Mouse (Mus musculus): ENCODE results near the gene Ptprt. TPM values are rescaled to one million over a fixed set of nuclear protein-coding genes. Genes with fewer than 3 reads are reported as not detected.

The Ptprt gene
- total and polyA plus RNA-seq, 3 experiments = 0.02 to 0.36 (median 0.08) TPM

DNA sequence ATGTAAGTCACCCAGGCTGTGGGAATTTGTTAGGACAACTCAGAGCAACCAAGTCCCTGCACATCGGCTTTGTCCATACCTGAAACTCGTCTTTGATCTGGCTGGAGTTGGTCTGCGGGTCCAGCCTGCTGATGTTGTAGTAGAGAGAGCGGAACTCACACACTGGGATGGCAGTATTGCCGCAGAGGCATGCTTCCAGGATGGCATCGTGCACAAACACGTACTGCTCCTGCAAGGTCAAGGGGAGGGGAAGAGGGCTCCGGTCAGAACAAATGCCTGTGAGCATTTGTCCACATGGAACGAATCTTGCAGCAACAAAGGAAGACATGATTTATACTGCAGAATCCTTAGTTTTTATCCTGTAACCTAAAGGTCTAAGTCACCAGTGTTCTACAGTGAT lies 1107.3 kb downstream of the Ptprt start:
- WGBS = 74% methylated on average over 9 of the region's 9 CpGs
- H3K27me3 ChIP-seq (ENCODE audit: control insufficient read depth, insufficient read depth, low read length) = no peaks in the 10 kb centered on the region; the same call in 1 of the 2 replicates
- no peaks in the 10 kb centered on the region for H3K36me3 ChIP-seq (ENCODE audit: control insufficient read depth, insufficient read depth, low read length)
- TF ChIP-seq EP300 (IDR thresholded peaks at IDR 0.05; ENCODE audit: insufficient read depth, low read depth, low read length) = no peak
- no peak for TF ChIP-seq POLR2A (IDR thresholded peaks at IDR 0.05; ENCODE audit: insufficient read depth, low read depth, low read length)
- no peak for TF ChIP-seq CTCF (IDR thresholded peaks at IDR 0.05)
- intact Hi-C loops (cut with DNase I) = no loop called here
- H3K9ac ChIP-seq (ENCODE audit: low read depth, low read length) = no peak overlapping the region
- no peak overlapping the region for H3K4me3 ChIP-seq
- no peak for DNase-seq
- H3K4me1 ChIP-seq (ENCODE audit: control insufficient read depth, insufficient read depth, low read length) = no peaks in the 10 kb centered on the region
- no peaks in the 10 kb centered on the region for H3K79me2 ChIP-seq (replicated peaks; ENCODE audit: control insufficient read depth, insufficient read depth, low read length)
- H3K27ac ChIP-seq = no peak overlapping the region

DNA sequence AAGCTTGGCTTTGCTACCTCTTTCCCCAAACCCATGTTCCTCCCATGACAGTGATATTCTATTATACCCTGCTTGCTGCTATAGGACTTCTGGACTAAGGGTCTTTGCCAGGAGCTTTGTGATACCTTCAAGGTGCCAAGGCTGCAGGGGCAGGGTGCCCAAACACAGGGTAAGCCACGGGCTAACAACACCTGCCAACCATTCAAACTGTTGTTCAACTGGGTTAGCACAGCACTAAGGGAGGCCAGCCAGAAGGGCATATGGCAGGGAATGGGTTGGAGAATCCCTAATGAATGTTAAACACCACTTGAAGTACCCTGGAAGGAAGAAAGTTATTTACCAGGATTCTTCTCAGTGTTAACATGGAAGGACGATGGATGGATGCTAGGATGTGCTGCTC lies 1108.9 kb downstream of the Ptprt start:
- 73% methylated on average over 2 of the region's 2 CpGs for WGBS
- TF ChIP-seq EP300 (IDR thresholded peaks at IDR 0.05; ENCODE audit: insufficient read depth, low read depth, low read length) (no peak), CTCF (IDR thresholded peaks at IDR 0.05) (no peak), POLR2A (IDR thresholded peaks at IDR 0.05; ENCODE audit: insufficient read depth, low read depth, low read length) (no peak)
- intact Hi-C loops (cut with DNase I) = no loop called here

DNA sequence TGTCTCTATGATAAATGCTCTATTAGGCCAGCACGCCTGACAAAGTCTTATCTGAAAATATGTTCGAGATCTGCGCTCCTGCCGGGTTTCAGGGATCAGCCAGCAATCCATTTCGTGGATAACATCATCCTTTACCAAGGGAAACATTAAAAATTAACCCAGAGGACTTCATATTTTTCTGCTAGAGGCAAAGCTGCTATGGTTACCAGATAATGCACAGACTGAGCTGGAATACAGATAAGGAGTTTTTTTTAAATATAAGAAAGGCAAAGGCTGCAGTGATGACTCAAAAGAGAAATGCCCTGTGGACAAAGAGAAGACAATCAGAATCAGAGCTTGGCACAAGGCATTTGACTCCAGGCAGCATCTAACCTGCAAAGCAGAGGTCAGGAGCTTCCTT lies 1111.4 kb downstream of the Ptprt start:
- Histone ChIP-seq H3K4me3 (no peak overlapping the region), H3K79me2 (replicated peaks; ENCODE audit: control insufficient read depth, insufficient read depth, low read length) (no peaks in the 10 kb centered on the region), H3K27me3 (ENCODE audit: control insufficient read depth, insufficient read depth, low read length) (no peaks in the 10 kb centered on the region; the same call in 1 of the 2 replicates), H3K27ac (no peak overlapping the region), H3K4me1 (ENCODE audit: control insufficient read depth, insufficient read depth, low read length) (no peaks in the 10 kb centered on the region), H3K9ac (ENCODE audit: low read depth, low read length) (no peak overlapping the region), H3K36me3 (ENCODE audit: control insufficient read depth, insufficient read depth, low read length) (no peaks in the 10 kb centered on the region)
- no peak for TF ChIP-seq EP300 (IDR thresholded peaks at IDR 0.05; ENCODE audit: insufficient read depth, low read depth, low read length)
- DNase-seq = no peak
- WGBS = 46% methylated on average over 5 of the region's 5 CpGs
- intact Hi-C loops (cut with DNase I) = no loop called here

More for the DNA sequence above, 1108.9 kb downstream of the Ptprt start:
- Histone ChIP-seq H3K27me3 (ENCODE audit: control insufficient read depth, insufficient read depth, low read length) (no peaks in the 10 kb centered on the region; the same call in 1 of the 2 replicates), H3K4me1 (ENCODE audit: control insufficient read depth, insufficient read depth, low read length) (no peaks in the 10 kb centered on the region), H3K9ac (ENCODE audit: low read depth, low read length) (no peak overlapping the region), H3K4me3 (no peak overlapping the region), H3K79me2 (replicated peaks; ENCODE audit: control insufficient read depth, insufficient read depth, low read length) (no peaks in the 10 kb centered on the region), H3K27ac (no peak overlapping the region), H3K36me3 (ENCODE audit: control insufficient read depth, insufficient read depth, low read length) (no peaks in the 10 kb centered on the region)
- DNase-seq = no peak

DNA sequence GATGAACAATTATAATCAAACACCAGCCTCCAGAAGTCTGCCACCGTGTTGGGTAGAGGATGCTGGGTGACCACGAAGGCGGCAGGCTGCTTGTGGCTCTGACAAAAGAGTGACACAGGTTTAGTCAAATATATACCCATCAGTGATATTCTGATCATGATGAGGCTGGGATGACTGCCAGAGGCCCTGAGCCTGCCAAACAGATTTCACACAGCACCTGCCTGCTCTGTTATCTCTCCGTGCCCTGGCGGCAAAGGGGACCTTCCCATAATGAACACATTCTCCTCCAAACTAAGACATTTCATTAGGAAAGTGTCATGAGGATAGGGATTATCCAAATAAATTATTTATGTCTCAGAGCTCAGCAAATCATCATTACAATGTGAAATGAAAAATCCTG lies 1113.6 kb downstream of the Ptprt start:
- H3K4me1 ChIP-seq (ENCODE audit: control insufficient read depth, insufficient read depth, low read length) = no peaks in the 10 kb centered on the region
- no peaks in the 10 kb centered on the region for H3K36me3 ChIP-seq (ENCODE audit: control insufficient read depth, insufficient read depth, low read length)
- intact Hi-C loops (cut with DNase I) = no loop called here
- TF ChIP-seq CTCF (IDR thresholded peaks at IDR 0.05) (no peak), POLR2A (IDR thresholded peaks at IDR 0.05; ENCODE audit: insufficient read depth, low read depth, low read length) (no peak), EP300 (IDR thresholded peaks at IDR 0.05; ENCODE audit: insufficient read depth, low read depth, low read length) (no peak)
- no peaks in the 10 kb centered on the region for H3K79me2 ChIP-seq (replicated peaks; ENCODE audit: control insufficient read depth, insufficient read depth, low read length)
- no peak overlapping the region for H3K27ac ChIP-seq
- WGBS = 84% methylated on average over 5 of the region's 5 CpGs
- H3K9ac ChIP-seq (ENCODE audit: low read depth, low read length) = no peak overlapping the region
- no peaks in the 10 kb centered on the region; the same call in 1 of the 2 replicates for H3K27me3 ChIP-seq (ENCODE audit: control insufficient read depth, insufficient read depth, low read length)
- DNase-seq = no peak
- H3K4me3 ChIP-seq = no peak overlapping the region

DNA sequence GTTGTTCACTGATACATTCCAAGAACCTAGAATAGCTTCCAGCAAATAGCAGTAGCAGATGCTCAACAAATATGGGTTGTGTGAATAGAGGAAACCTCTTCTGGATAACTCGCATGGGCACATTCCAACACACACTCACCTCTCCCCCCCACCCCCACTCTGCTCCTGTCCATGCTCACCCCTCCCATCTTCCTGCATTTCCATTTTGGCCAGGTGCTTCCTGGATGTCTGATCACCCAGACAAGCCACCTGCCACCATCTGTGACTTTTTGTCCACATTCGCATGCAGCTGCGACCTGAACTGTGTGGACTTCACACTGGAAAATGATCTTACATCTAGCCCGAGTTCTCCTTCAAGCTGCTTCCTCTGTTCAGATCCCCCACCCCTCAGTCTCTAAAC lies 1115.5 kb downstream of the Ptprt start:
- Histone ChIP-seq H3K27ac (no peak overlapping the region), H3K27me3 (ENCODE audit: control insufficient read depth, insufficient read depth, low read length) (no peaks in the 10 kb centered on the region; the same call in 1 of the 2 replicates), H3K4me3 (no peak overlapping the region), H3K79me2 (replicated peaks; ENCODE audit: control insufficient read depth, insufficient read depth, low read length) (no peaks in the 10 kb centered on the region), H3K4me1 (ENCODE audit: control insufficient read depth, insufficient read depth, low read length) (no peaks in the 10 kb centered on the region), H3K36me3 (ENCODE audit: control insufficient read depth, insufficient read depth, low read length) (no peaks in the 10 kb centered on the region), H3K9ac (ENCODE audit: low read depth, low read length) (no peak overlapping the region)
- intact Hi-C loops (cut with DNase I) = no loop called here
- TF ChIP-seq EP300 (IDR thresholded peaks at IDR 0.05; ENCODE audit: insufficient read depth, low read depth, low read length) (no peak), POLR2A (IDR thresholded peaks at IDR 0.05; ENCODE audit: insufficient read depth, low read depth, low read length) (no peak), CTCF (IDR thresholded peaks at IDR 0.05) (no peak)
- DNase-seq = no peak
- WGBS = 71% methylated on average over 4 of the region's 4 CpGs

DNA sequence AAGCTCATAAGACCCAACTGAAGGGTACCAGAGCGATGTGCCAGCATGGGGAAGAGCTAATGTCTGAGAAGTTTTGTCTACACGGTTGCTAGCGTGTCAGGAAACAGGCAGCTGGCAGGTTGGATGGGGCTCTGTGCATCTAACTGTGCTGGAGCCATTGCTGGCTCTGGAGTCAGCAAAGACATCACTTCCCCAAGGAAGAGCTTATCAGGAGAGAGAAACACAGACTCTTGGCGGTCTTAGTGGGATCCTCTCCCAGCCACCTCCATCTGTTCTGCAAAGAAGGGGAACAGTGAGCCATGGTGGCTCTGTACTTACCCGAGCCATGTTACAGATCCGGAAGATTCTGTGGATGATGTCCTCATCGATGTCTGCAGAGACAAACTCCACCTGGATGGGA lies 1126.8 kb downstream of the Ptprt start:
- Histone ChIP-seq H3K9ac (ENCODE audit: low read depth, low read length) (no peak overlapping the region), H3K79me2 (replicated peaks; ENCODE audit: control insufficient read depth, insufficient read depth, low read length) (no peaks in the 10 kb centered on the region), H3K36me3 (ENCODE audit: control insufficient read depth, insufficient read depth, low read length) (no peaks in the 10 kb centered on the region), H3K4me3 (no peak overlapping the region), H3K27ac (no peak overlapping the region), H3K27me3 (ENCODE audit: control insufficient read depth, insufficient read depth, low read length) (no peaks in the 10 kb centered on the region), H3K4me1 (ENCODE audit: control insufficient read depth, insufficient read depth, low read length) (no peaks in the 10 kb centered on the region)
- intact Hi-C loops (cut with DNase I) = no loop called here
- no peak for TF ChIP-seq CTCF (IDR thresholded peaks at IDR 0.05)
- no peak for TF ChIP-seq POLR2A (IDR thresholded peaks at IDR 0.05; ENCODE audit: insufficient read depth, low read depth, low read length)
- TF ChIP-seq EP300 (IDR thresholded peaks at IDR 0.05; ENCODE audit: insufficient read depth, low read depth, low read length) = no peak
- WGBS = 64% methylated on average over 7 of the region's 7 CpGs
- DNase-seq = no peak

Data from heart, adult 2 months (tissue).